Mouse (Mus musculus) gastrocnemius, adult 18-20 months (tissue): ENCODE measurements around the gene Smpdl3b. TPM values are rescaled to one million over a fixed set of nuclear protein-coding genes. Genes with fewer than 3 reads are reported as not detected.
A peak's percentile ranks its signal among the peaks of the same experiment; 100 is the strongest.
"Not testable (repeated sequence)": the region's sequence is repeated elsewhere in the genome, so short reads cannot be mapped to it uniquely, and the experiment has no call there.

Experiments
- DNase-seq: peaks from one replicate; pipeline ENCODE4 v3.0.0; 2021; ENCODE audit warnings: low spot score
- total RNA-seq, 2 experiments: library from RNA; stranded (reverse); gene quantifications; 2 replicates each; pipeline ENCODE4 v1.2.3; 2021

The Smpdl3b gene
- total RNA-seq, 2 experiments from 2014 or later, result 0.48 to 1.2 TPM

DNA sequence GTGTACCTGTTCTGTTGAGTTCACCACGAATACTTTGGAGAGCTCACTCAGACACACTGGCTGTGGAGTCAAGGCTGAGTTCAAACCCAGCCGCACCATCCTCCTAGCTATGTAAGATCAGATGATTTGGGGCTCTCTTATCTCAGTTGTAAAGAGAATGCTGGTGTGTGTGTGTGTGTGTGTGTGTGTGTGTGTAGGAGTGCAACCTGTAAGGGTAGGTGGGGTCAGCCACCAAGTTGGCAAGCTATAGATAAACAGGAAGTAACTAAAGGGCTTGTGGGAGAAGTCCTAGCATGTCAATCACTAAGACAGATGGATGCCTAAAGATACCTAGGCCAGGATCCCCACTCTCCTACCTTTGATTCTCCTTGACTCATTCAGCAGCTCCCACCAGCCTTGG lies 26.7 kb upstream of the Smpdl3b start:
- no peak for DNase-seq

GRCm38 (mm10) chr4:132780288-132780687 lies 23.2 kb upstream of the Smpdl3b start:
- DNase-seq, result no peak

- no peak for DNase-seq
These were observed 21.6 kb upstream of the Smpdl3b start for GRCm38 (mm10) chr4:132778562-132779201.

GRCm38 (mm10) chr4:132776764-132777163 lies 19.7 kb upstream of the Smpdl3b start:
- peak; percentile 59 for DNase-seq

DNA sequence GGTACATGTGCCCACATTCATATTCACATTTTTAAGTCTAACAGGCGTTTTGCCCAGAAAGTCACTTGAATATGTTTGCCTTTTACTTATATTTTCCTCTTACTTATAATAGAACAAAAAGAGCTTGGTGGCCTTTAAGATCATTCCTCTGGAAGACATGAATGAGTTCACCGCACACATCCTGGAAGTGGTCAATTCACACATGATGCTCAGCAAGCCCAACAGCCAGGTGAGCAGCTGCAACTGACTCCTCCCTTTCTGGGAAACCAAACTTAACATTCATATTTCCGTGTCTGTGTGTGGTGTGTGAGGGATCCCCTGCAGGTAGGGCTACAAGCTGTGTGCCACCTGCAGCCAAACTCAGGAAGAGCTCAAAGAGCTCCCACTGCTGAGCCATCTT lies 17.9 kb upstream of the Smpdl3b start:
- DNase-seq, result no peak

GRCm38 (mm10) chr4:132771776-132772175 lies 14.7 kb upstream of the Smpdl3b start:
- no peak for DNase-seq

DNA sequence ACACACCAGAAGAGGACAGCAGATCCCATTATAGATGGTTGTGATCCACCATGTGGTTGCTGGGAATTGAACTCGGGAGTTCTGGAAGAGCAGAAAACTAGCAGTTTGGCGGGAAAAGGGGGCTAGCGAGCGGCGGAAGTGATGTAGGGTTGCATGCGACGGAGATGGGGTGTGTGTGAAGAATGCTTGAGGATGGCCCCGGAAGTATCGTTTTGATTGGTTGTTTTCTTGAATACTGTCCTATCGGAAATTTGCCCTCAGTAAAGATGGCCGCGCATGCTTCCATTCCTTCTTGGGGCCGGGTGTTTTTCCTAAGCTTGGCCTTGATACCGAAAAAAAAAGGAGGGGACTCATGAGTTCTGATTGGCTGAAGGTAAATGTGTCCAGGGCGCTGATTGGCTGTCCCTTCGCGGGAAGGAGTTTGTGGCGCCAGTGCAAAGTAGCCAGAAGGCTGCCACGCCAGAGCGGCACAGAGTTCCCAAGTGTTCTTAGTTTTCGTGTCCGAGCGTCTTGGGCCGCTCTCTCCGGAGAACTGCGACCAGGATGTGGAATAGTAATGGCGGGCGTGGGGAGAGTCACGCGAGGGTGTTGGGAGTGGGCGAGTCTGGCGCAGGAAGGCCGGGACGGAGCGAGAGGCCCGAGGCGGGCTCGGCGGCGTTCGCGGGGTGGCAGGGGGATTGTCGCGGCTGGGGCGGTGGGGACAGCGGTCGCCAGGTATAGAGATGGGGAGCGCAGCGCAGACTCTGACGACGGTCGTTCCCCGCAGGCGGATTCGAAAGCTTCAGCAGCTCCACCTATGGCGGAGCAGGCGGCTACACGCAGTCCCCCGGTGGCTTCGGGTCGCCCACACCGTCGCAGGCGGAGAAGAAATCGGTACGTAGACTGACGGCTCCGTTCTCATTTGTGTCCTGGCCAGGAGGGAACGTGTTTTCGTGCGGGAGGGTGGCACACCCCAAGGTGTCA lies 11.1 kb upstream of the Smpdl3b start, which contains the start of gene Rpa2:
Gene Rpa2 (plus strand): TSS at position 419 of the 963 bp plus-strand sequence.
- peak; percentile 99 for DNase-seq

DNA sequence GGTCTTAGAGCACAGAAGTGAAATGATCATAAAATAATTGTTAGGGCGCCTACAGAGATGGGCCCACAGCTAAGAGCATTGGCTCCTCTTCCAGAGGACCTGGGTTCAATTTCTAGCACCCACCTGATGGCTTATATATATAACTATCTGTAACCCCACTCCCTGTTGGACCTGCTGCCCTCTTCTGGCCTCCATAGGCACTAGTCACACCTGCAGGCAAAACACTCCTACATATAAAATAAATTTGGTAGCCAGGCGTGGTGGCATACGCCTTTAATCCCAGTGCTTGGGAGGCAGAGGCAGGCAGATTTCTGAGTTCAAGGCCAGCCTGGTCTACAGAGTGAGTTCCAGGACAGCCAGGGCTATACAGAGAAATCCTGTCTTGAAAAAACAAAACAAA lies 6.1 kb upstream of the Smpdl3b start:
- not testable (repeated sequence) for DNase-seq

GRCm38 (mm10) chr4:132762602-132763001 lies 5.5 kb upstream of the Smpdl3b start:
- no peak for DNase-seq

GRCm38 (mm10) chr4:132760296-132760695 lies 3.2 kb upstream of the Smpdl3b start:
- DNase-seq, result no peak

GRCm38 (mm10) chr4:132757633-132758351 lies 740 bp upstream of the Smpdl3b start:
- no peak for DNase-seq

- no peak for DNase-seq
These were observed 4.1 kb downstream of the Smpdl3b start for GRCm38 (mm10) chr4:132752992-132753391.

DNA sequence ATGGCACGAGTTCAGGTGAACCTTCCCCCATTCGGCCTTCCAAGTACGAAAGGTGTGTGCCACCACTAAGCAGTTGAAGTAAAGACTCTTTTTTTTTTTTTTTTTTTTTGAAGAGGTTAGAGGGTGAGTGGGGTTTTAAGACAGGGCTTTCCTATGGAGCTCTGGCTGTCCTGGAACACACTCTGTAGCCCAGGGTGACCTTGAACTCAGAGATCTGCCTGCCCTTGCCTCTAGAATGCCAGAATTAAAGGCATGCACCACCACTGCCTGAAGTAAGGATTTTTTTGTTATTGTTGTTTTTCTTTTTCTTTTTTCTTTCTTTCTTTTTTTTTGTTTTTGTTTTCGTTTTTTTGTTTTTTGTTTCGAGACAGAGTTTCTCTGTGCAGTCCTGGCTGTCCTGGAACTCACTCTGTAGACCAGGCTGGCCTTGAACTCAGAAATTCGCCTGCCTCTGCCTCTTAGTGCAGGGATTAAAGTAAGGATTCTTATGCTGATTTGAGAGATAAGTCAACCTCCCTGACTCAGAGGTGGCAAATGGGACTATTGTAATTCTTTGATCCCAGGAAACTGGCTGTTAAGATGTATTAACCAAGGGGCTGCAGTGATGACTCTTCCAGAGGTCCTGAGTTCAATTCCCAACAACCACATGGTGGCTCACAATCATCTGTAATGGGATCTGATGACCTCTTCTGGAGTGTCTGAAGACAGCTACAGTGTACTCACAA lies 7.6 kb downstream of the Smpdl3b start:
- no peak for DNase-seq

DNA sequence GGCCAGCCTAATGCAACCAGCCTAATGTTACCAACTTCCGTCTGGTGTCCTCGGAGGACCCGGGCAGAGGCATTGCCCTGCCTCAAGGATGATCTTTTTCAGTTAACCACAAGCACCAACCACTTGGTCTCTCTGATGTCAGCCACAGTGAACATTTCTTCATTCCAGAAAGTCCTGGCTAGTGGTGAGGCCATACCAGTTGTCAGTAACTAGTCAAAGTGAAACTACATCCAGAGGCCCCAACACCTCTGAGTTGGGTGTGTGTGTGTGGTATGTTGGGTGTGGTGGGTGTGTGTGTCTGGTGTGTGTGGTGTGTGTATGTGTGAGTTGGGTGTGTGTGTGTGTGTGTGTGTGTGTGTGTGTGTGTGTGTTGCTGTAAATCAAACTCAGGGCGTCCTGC lies 8.3 kb downstream of the Smpdl3b start:
- DNase-seq, result no peak

DNA sequence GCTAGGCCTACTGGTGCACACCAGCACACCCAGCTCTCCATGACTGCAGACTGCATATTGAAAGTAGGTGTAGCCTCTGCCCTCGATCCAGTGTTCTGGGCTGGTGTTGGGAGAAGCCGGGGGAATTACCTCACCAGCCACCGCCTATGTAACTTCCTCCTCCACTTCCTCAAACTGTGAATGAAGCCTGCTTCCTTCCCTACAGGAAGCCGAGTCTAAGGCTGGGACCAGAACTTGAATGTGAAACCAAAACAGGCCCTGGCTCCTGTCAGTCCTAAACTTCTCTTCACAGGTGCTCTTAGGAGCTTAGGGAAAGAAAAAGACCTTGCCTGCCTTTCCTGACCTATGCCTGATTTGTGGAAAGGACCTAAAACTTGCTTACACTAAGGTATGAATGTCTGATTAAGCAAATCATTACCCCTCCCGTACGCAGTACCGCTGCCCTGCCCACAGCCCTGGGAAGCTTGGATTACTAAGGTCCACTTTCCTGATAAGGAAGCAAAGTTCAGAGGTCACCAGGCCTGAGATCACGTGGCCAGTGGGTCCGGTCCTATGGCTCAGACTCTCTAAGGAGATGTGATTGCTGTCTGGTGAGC lies 9.3 kb downstream of the Smpdl3b start:
- DNase-seq, result peak; percentile 31

DNA sequence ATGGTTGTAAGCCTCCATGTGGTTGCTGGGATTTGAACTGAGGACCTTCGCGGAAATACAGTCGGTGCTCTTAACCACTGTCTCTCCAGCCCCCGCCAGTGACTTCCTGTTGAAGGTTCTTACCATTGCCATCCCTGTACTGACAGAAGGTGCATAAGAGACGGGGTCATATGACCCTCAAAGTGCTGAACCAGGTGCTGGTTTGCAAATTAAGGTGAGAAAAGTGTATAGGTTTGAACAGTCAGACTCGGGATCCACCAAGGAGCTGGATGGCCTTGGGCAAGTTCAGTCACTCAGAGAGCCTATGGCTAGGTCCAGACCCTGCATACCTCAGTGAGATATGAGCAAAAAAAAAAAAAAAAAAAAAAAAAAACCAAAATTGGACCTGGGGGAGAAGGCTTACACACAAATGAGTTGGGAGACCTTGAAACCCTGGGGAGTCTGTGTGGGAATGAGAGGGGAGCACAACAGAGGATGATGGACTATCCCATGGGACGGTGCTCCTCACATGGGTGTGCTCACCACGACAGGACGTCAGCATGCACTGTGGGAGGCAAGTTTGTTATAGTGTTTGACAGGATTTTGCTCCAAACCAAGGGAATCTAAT lies 10.0 kb downstream of the Smpdl3b start:
- no peak for DNase-seq

DNA sequence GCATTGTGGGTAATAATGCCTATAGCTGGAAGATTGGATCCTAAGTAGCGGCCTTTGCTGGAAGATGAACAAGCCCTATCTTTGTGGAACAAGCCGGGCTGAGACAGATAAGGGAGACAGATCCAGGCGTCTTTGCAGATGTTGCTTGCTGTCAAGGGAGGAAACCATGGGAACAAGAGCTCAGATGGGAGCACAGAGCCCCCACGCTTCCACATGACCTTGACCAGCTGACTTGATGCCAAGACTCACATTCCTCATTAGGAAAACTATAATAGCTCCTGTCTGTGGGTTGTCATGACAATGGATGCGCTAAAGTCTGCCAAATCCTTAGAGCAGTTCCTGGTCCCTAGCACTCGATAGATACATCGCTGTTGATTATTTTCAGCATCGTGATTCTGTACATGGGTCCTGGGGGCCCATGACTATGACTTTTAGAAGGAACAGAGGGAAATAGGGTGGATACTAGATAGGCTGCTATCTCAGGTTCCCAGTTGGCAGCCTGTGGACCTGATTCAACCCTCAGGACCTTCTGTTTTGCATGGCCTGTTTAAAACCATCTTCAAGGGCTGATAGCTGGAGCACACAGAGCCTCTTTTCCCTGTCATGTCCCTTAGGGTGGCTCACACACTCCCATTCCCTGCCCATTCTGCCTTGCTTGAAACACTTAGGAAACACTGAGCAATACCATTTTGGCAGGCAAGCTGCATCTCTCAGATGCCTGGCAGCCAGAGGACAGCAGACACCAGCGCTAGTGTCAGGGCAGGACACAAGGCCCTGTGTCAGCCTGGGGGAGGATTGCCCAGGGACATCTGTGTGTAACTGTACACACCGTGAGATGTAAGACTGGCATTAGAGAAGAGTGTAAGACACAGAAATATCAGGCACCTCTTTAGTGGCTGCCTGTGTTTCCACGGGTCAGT lies 12.8 kb downstream of the Smpdl3b start:
- peak; percentile 38 for DNase-seq

- no peak for DNase-seq
These were observed 15.6 kb downstream of the Smpdl3b start for GRCm38 (mm10) chr4:132741491-132741890.

DNA sequence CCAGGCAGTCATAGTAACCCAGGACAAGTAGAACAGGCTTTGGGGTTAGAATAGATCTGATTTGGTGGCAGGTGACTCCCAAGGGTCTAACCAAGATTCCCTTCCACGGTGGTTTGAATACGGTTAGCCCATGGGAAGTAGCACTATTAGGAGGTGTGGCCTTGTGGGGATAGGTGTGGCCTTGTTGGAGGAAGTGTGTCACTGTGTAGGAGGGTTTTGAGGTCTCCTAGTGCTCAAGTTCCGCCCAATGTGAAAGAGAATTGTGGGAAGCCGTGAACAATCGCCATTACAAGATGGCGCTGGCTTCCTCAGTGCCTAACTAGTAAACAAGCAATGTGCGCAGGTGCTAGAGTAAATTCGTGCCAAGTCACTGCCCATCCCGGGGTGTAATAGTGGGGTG lies 19.9 kb downstream of the Smpdl3b start:
- DNase-seq, result not testable (repeated sequence)
